In the genomic region with DNA sequence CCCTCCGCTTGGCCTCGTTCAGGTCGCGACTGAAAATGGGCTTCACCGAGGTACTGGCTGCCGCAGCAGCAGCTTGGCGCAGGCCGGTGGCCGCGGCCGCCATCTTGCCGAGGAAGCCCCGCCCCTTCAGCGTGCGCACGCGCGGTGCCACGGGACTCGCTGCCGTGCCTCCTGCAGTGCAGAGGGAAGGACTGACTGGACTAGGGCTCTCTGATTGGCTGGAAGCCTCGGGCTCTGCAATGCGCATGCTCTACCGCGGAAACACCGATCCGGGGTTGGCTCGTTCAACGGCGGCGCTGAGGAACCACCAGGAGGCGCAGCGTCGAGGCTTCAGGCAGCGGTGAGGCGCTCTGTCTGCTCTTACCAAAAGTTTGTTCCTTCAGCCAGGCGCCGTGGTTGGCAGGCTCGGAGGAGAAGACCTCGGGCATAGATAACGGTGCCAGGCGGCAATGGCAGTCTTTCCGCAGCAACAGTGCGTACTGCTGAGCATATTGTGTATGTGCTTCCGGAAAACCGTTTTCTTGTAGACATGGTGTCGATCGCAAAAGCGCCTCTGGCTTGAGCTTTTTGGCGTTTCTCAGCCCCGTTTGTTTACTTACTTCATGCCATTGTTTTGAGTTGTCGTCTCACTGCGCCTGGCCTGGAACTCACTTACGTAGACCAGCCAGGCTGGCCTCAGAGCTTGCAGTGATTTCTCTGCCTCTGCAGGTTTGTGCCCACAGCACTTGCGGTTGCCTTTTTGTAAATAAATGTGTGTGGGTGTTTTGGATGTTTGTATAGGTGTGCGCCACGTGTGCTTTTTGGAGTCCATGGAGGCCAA, we compare ENCODE assay signal across 8 mouse cellular contexts. TPM values are rescaled to one million over a fixed set of nuclear protein-coding genes. Genes with fewer than 3 reads are reported as not detected.
DNase-seq lines count a peak whose midpoint lies in the region; ATAC-seq and TF ChIP-seq lines count a peak whose summit lies in the region.

A gene (minus strand): TSS at position 197 of the 820 bp plus-strand sequence.

- CTCF ChIA-PET in Patski (lab: Charles Lee), result interaction anchor here (2.4 kb wide), 1 partner anchor 16 kb away, joined by 5 read pairs; a partner anchor contains a TSS

- H3K4me3 ChIP-seq in hindbrain, embryonic 13.5 days, result peak within 1 kb of the TSS; percentile 85

- in situ Hi-C loops in Patski (cut with MboI; ENCODE audit: low pct_unique_long_range_greater_than_20kb), result no loop called here

- TF ChIP-seq CTCF in Patski (IDR thresholded peaks at IDR 0.05), result no peak

- H3K4me1 ChIP-seq in hindbrain, embryonic 13.5 days (replicated peaks), result peaks cover 32% of the 10 kb centered on the region

- peak within 1 kb of the TSS; percentile 86 for H3K4me2 ChIP-seq in hindbrain, embryonic 13.5 days

- H3K36me3 ChIP-seq in hindbrain, embryonic 13.5 days, result peaks cover 18% of the 10 kb centered on the region

- H3K9ac ChIP-seq in hindbrain, embryonic 13.5 days, result peak within 1 kb of the TSS; percentile 95

- POLR2A ChIA-PET in Patski (lab: Charles Lee), result interaction anchor here (1.0 kb wide), 1 partner anchor 9 kb away, joined by 3 read pairs; no protein-coding TSS in a partner anchor

- H3K27ac ChIP-seq in hindbrain, embryonic 13.5 days, result peak within 1 kb of the TSS; percentile 90

- H3K27me3 ChIP-seq in Patski, result no peaks in the 10 kb centered on the region
- H3K27me3 ChIP-seq in hindbrain, embryonic 13.5 days, result 0 out of 2 replicates have a peak, but pooled peaks cover 4% of the 10 kb centered on the region

- 2% methylated on average over 57 of the region's 57 CpGs for WGBS in hindbrain, embryonic 13.5 days

- no peaks in the 10 kb centered on the region for H3K9me3 ChIP-seq in hindbrain, embryonic 13.5 days

- ATAC-seq in Patski, result peak; percentile 97
- peak; percentile 99 for ATAC-seq in hindbrain, embryonic 13.5 days (ENCODE audit: low FRiP score)

- peak; percentile 96 for DNase-seq in Patski (ENCODE audit: low read depth, low spot score)
- DNase-seq in cerebellum, postnatal 14 days, result peak; percentile 99 to 100
- peak; percentile 94 to 96 for DNase-seq in frontal cortex, postnatal 14 days (ENCODE audit: low spot score in 2 of 2)
- DNase-seq in layer of hippocampus, postnatal 25 days (ENCODE audit: extremely low spot score in 1 of 2, low spot score in 1 of 2), result peak; percentile 90 to 91
- peak; percentile 98 for DNase-seq in lung, postnatal 25 days (ENCODE audit: low spot score)
- DNase-seq in retina, embryonic 14.5 days (ENCODE audit: low spot score), result peak; percentile 99
- peak; percentile 99 for DNase-seq in thymus, postnatal 4 days

RNA-seq across cellular contexts. Expression of the gene that starts here (rescaled TPM):
- 493 TPM for polyA plus RNA-seq in Patski (2021)
- 363 and 382 TPM in 2 replicates for polyA plus RNA-seq in hindbrain, embryonic 13.5 days (2015; fragmentation: Nextera tagmentation; extraction: Ambion mirVana)
- total RNA-seq in layer of hippocampus, postnatal 25 days (2021), result 100 to 1,000 TPM; 202 to 220 TPM

Comparison
In these comparisons a context has a peak if more than half of its experiments do, and no peak if none do; other contexts are left out.
1. Peak in every context shown above with its lines: DNase-seq, ATAC-seq, H3K4me3 ChIP-seq and H3K27ac ChIP-seq.